Mouse (Mus musculus): ENCODE data around the gene Tyw5.

Tyw5 gene

DNA sequence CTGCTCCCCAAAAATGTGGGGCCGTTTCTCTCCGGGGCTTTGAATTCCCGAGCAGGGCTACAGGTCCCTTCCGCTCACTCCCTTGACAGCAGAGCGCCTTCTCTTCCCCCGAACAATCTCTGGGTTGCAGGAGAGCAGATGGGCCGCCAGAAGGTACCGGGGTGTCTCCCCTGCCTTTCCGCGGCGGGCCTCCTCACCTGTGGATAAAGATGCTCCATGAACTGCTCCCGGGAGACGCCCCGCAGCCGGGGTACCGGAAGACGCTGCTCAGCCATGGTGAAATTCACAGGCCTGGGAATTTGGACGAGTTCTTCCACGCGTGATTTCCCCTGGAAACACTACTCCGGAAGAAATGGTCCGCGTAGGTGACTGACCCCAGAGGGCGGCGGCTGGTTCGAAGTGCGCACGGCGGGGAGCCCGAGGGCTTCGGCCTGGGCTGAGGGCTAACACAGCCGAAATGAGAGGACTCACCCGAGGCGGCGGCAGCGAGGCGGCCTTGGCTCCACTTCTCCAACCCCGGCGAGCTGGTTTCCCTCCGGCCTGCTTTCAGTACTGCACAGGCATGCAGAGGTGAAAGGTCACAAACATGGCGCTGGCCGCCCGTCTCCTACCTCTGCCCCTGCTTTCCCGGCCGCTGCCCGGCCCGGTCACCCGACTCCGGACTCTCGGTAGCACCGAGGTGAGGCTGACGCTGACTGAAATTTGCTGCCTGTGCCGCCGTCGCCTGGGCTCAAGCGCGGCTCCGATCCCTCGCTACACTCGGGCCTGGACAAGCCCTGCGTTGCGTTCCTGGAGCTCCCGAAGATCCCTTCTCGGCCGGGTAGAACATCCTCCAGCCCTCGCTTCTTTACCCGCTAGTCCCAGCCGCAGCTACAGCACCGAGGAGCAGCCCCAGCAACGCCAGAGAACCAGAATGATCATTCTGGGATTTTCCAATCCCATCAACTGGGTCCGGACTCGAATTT, at the start of gene Tyw5, which contains the start of gene Maip1:
TSS of gene Tyw5 (minus strand) at position 915 of the 965 bp plus-strand sequence.
TSS of gene Maip1 (plus strand) at position 142 of the 965 bp plus-strand sequence.
- DNase-seq = peak; percentile 84

DNA sequence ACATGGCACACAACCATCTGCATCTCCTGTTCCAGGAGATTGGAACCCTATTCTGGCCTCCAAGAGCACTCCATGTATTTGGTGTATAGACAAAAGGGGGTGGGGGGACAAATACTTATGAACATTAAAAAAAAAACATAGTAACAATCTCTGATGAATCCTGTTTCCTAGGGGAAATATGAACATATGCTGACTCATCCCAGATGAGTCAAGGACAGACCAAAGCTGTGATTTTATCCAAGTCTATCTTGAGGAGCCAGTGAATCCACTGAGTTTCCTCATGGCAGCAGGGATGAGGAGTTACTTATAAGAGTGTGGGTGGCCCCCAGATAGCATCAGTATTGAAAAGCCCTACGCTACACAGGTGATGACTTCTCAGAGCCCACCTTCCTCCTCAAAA, 43.3 kb upstream of the Tyw5 start:
- DNase-seq = no peak

DNA sequence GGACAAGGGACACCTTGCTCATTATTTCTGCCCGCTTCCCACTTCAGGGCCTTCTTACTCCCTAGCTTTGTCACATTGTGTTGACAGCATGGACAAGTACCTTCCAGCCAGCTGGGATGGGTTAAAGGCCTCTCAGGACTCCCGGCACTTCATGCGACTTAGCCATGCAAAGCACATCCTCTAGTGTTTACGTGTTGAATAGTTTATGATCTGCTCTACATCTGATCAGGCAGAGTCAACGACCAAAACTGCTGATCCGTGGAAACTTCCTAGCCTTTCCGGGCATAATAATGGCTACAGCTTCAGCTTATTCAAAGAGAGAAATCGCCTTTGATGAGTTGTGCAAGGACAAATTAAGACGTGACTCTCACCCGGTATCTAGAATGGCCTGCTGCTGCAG, 38.8 kb upstream of the Tyw5 start:
- DNase-seq = no peak

DNA sequence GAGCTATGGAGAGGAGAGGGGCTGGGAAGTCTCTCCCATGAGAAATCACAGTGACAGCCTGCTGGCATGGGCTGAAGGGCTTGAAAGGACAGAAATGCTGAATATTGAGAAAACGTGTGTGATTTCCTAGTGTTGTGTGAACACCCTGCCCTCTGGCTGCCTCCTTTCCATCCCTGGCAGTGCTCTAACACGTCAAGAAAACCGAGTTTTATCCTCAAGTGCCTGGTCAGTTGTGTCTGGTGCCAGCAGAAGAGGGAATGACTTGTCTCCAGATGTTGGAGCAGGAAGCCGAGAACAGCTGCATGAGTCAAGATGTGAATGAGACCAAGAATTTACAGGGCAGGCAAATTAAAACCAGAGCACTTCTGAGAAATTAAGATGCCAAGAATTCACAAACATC, 33.9 kb upstream of the Tyw5 start:
- no peak for DNase-seq

DNA sequence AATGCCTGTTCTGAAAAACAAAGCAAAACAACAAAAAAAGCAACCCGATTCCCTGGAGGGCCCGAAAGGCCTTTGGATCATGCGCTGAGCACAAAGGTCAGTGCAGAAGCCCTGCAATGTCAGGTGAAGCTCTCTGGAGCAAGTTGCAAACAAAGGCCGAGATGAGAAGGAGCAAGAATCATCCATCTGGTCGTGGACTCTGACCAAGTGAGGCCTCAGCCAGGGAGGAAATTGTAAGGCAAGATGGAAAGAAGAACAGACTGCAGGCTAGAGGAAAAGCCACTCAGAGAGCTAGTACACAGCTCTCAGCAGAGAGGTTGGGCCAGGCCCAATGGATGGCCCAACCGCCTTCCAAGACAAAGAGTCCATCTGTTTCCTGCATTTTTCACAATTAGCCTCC, 32.1 kb upstream of the Tyw5 start:
- no peak for DNase-seq

DNA sequence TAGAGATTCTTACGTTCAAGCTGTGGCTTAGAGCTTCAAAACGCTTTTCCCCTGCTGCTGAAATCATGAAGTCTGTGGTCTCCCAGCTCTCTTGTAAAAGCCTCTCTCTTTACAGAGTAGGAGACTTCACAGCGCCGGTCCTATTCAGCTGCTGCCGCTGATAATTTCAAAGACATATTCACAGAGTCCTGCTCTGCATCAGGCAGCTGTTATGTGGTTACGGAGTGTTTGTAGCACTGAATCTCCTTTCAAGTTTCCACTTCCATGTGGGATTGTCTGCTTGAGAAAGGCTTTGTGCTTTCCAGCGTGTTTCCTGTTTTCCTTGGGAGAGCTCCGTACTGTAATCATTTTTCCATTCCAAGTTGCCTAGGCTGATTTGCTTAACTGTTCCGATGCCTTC, 30.1 kb upstream of the Tyw5 start:
- DNase-seq = no peak

DNA sequence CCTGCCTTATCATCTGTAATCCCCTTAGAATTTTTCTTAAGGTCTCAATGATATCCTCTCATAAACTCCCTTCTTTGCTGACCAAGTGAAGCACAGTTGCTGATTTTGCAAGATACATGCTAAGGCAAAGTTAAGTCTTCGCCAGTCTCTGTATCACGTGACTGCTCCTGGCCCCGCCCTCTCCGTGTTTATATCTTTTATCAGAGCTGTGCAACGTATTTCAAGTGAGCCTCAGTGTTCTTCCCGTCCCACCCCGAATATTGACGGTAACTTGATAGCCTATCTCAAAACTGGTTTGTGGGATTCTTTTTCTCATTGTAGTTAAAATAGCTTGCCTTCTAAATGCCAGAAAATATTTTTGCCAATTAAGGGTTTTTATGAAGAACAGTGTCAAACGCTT, 29.5 kb upstream of the Tyw5 start:
- no peak for DNase-seq

DNA sequence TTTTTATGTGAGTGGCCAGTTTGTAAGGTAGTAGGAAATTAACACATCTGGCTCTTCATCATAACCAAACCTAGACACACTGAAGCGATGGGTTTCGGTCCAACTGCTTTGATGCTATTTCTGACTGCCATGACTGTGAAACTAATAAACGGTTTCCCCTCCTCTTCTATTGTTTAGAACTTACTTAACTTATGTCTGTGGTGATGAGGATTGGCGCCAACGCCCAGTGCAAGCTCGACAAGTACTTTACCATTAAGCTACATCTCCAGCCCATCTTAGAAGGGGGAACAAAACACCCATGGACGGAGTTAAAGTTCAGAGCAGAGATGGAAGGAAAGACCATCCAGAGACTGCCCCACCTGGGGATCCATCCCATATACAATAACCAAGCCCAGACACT, 26.2 kb upstream of the Tyw5 start:
- no peak for DNase-seq

DNA sequence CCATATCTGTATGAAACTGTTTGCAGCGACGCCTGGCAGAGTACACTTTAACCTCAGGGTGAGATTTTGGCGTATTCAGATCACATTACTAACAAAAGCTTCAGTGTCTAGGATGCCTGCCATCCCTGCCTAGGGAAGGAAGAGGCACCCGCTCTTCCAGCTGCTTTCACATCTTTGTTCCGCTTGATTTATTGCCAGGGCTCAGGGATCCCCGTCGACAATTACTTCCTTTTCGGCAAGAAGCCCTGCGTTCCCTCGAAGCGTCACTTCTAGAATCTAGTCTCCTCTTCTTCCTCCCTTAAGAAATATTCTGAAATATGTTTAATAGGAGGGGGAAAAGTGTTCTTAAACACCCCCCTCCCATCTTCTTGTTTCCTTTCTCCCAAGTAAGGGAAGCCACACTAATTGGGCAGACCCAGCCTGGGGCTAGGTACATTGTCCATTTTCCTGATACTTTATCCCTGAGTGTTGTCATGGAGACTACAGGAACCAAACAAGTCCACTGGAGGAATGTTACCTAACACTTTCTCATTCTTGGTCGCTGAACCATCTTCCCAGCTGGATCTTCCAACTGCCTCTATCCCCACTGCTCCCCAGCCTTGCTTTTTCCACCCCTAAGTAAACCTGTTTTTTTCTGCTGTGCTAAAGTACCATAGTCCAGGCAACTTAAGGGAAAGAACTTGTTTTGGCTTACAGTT, 23.0 kb upstream of the Tyw5 start:
- no peak for DNase-seq

DNA sequence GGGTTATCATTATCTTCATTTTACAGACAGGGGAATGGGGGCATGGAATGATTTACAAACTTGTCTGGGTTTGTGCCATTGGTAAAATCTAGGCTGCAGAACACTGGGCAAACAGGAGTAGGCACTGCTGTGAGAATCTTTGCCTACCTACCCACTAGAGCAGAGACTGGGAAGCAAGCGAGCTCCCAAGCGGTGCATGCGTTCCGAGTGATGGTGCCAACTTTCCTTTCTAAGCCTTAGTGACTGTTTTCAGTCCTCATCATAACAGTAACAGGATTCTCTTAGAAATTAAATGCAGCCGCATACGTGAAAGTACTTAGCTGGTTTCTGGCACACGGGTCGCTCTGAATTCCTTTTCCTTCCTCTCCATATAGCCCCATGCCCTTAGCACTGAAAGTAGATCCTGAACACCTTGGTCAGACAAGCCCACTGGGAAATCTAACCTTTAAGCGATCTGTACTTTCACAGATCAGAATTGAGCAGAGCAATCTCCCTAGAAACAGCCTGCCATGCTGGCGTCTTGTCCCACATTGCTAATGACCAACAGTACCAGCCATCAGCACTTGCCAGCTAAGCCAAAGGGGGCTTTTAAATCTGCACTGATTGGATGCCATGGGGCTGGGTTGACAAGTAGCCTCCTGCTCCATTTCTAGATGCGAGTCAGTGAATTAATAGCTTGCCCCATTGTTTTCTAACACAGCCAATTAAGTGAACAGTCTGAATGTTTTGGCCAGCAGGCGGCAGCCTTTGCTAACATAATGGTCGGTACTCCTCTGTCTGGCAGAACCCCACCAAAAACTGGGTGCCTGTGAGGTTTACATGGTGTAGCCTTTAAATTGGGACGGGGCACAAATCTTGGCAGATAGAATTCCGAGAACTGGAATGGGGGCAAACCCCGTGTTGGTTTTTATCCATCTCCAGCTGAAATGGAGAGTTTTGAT, 21.7 kb upstream of the Tyw5 start:
- DNase-seq = peak; percentile 75

DNA sequence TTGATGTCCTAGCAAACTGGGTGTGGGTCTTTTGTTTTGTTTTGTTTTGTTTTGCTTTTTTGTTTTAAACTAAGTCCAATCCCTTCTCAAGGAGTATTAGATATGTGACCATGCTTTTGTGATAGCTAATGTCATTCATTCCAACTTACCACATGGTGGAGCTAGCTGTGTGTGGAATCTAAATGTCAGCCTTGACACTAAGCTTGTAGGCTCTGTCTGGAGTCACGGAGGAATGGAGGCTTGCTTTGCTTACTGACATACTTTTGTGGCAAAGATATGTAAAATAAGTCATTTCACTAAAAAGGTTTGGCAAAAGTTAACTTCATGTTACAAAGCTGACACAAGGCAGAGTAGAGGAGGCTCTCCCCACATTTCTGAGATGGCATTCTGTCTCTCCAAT, 16.8 kb upstream of the Tyw5 start:
- DNase-seq = no peak

DNA sequence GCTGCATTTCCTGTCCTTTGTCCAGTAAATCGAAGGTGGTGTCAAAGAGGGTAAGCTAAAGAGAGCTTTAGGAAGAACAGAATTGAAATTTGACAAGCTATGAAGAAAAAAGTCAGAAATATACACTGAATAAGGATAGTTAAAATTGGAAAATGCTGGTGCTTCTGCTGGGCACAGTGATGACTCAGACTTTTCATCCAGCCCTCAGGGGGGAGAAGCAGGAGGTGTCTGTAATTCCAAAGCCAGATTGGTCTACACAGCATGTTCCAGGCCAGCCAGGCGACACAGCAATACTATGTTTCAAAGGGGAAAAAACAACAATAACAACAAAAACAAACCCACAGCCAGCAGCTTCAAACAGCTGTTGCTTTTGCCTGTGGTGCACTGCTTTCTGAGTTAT, 6.5 kb upstream of the Tyw5 start:
- DNase-seq = no peak

DNA sequence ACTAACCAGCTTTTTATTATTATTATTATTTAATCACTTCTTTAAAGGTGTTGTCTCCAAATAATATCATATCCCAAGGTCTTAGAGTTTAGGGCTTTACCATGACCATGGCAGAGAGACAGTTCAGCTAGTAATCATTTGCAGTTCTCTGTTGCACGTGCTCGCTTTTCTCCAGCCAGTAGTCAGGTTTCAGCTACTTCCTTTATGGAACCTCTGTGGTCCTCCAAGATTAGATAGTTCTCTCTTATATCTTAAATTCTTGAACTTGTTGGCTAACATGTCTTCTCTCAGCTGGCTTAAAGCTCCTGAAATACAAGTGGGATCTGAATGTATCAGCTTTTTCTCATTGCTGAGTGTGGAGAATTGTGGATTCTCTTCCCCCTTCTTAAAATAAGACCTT, 2.1 kb upstream of the Tyw5 start:
- DNase-seq = no peak

DNA sequence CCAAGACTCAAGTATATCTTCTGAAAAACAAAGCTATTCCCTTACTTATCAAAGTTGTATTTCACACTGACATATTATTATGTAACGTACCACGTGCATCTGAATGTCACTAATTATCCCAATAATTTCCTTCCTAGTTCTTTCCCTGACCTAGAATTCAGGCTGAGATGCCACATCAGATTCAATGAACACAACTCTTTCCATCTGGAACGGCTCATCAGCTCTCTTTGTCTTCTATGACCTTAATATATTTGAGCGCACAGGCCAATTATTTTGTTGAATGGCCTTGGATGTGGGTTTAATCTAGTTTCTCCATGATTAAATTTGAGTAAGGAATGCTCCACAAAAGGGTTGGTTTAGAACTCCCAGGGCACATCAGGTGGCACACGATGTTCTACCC, 4.8 kb downstream of the Tyw5 start:
- no peak for DNase-seq

DNA sequence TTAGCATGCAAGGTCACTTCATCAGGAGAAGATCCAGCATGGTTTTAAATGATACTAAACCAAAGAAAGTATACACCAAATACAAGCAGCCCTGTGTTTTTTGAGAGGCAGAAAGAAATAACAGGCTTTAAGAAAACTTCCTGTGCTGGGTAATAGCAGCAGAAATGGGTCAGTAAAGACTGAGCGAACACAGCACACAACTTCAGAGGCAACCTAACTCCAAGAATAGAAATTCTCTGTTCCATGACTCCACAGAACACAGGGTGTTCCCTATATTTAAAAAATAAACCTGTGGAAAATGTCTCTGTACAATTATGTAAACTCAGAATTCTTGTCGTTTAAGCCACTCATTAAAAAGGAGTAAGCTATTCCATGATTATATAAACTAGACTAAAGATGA, 6.0 kb downstream of the Tyw5 start:
- no peak for DNase-seq

DNA sequence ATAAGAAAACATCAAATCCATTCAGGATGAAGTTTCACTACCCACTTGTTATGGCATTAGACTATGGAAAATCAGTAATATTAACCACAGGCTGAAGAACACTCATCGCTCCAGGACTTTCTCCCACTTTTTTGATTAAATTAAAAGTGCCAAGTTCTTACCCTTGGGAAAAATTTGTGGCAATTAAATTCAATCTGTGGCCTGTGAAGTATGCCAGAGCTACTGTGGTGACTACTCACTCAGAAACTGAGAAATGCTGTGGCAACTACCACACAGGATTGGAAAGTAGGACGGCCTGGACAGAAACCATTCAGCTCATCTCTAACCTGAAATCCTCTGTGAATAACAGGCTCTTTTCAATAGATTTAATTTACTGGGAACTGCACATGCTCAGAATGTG, 6.6 kb downstream of the Tyw5 start:
- DNase-seq = no peak

DNA sequence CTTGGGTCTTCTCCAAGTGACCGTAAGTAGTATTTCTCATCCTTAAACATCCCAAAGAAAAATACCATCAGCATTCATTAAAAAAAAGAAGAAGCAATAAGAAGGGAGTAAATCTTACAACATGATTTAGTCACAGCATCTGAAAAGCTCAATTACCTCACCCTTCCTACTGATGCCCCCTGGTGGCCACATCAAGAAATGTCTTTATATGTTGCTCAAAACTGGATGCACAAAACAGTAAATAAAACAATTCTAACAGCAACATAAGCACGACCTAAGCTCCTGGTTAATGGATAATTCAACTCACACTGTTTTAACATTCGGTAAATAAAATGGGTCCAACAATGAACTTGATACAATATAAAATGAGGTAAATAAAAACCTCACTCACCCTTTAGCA, 12.8 kb downstream of the Tyw5 start:
- peak; percentile 43 for DNase-seq

DNA sequence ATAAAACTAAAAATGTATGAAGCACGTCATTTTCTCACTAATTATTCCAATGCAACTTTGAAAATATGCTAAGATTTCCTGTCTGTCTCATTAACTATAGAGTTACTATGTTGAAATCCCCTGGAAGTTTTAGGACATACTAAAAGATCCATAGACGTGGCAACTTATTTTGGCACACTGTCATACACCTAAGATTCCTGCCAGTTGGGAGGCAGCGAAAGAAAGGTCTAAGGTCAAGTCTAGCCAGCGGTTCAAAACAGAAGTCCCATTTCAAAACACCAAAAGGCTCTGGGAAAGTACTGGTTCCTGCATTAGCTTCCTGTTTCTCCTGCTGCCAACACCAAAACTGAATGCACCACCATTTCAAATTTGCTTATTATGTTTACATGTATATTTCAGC, 14.5 kb downstream of the Tyw5 start:
- no peak for DNase-seq

DNA sequence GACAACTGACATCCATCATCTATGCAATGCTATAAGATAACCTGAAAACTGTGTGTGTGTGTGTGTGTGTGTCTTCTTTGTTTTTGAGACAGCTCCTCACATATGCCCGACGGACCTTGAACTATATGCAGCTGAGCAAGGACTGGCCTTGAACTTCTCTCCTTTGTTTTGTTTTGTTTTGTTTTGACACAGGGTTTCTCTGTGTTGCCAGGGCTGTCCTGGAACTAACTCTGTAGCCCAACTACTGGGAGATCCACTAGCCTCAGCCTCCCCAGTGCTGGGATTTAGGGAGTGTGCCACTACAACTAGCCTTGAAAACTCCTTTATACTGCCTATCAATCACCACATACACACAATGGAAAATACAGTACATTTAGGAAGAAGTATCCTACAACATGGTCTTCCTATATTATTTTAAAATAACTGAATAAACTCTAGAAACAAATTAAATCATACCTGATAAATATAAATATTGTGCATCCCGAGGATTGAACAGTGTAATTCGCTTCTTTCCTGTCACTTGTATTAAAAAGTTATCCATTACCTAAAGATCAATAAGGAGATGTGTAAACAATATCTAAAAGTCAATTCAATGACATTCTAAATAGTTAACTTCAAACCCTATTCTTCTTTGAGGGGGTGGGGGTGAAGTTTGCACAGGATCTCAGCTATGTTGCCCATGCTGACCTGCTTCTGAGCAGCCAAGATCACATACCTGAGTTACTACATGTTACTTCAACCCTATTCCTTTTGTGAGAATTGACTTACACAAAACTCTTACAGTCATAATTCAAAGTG, 15.7 kb downstream of the Tyw5 start:
- DNase-seq = no peak

DNA sequence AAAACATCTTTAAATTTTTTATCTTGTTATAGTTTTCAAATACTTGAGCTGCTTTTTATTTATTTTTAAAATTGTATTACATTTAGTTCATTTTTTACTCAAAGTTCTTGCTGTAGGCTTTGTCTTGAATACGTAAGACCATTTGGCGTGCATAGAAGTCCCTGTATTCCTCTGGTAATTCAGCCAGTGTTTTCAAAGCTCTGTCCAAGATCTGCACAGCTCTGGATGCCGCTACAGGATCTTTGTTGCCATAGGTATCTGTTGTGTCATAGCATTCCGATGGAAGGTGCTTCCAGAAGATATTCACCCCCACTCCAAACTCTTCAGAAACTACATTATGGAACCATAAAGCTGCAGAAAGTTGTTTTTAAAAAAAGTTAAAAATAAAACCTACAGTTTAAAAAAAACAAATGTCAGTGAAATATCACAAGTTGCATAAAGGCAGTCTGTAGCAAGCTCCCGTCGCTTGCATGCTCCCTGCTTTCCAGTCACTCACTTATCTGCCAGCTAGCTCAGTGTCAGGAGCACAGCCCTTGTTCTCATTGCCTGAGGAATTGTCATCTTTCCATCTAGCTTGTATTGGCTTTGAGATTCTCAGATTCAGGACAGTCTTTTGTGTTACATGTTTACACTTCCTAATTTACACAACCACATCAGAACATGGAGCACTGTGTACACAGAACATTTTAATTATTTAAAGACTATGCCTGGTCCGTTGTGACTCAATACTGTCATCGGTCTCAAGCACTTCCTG, 18.3 kb downstream of the Tyw5 start:
- DNase-seq = no peak

DNA sequence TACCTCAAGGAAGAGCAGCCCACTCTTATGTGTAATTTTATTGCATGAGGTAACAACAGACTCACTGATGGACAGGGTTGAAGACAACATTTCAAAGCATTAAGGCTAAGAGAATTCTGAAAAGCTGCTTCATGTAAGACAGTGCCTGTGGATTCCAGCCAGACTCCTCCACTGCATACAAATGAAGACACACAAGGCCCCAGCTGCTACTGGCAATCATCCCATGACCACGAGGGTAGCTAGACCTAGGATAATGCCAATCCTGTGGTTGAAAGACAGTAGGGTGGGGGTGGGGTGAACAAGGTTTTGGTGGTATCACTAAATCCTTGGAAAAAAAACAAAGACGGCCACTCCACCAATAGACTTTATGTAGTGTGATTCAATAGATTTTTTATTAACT, 19.0 kb downstream of the Tyw5 start:
- DNase-seq = no peak

DNA sequence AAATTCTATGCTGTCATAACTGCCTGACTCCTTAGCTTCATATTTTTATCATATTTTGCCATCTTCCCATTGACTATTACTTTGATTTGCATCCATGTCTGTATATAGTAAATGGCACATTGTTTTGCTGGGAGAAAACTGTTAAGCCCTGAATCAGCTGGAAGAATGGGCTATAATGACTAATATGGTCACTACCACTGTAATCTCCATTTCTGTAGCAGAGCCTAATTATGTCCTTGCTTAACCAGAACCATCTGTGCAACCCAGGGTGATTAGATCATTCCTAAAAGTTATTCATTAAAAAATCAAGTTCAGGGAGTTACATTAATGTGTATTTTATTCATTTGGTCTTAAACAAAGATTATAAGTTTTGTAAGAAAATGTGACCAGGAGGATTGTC, 20.4 kb downstream of the Tyw5 start:
- no peak for DNase-seq

All from cerebellum, adult 8-10 months (tissue).